Mouse (Mus musculus) testis, adult 2 months (tissue): Measurements from ENCODE around the gene Gm13871. TPM values are rescaled to one million over a fixed set of nuclear protein-coding genes. Genes with fewer than 3 reads are reported as not detected.
"Not testable (repeated sequence)": the region's sequence is repeated elsewhere in the genome, so short reads cannot be mapped to it uniquely, and the experiment has no call there.

Experiments
- H3K27ac ChIP-seq: fragments of 200-500 bp; 2 replicates; pipeline ENCODE4 v1.5.1; 2012; ENCODE audit warnings: low read depth, low read length; ENCODE audit not compliant: control insufficient read depth, insufficient read depth
- H3K27me3 ChIP-seq: fragments of 200-500 bp; 2 replicates; pipeline ENCODE4 v1.6.1; 2012; ENCODE audit warnings: mild to moderate bottlenecking, low read length, moderate library complexity; ENCODE audit not compliant: control insufficient read depth, insufficient read depth
- H3K36me3 ChIP-seq: fragments of 200-500 bp; 2 replicates; pipeline ENCODE4 v1.6.1; 2012; ENCODE audit warnings: mild to moderate bottlenecking, low read length; ENCODE audit not compliant: control insufficient read depth, insufficient read depth
- H3K4me1 ChIP-seq: fragments of 200-500 bp; 2 replicates; pipeline ENCODE4 v1.6.1; 2012; ENCODE audit warnings: low read length; ENCODE audit not compliant: control insufficient read depth, insufficient read depth
- H3K4me3 ChIP-seq: fragments of 200-500 bp; 2 replicates; pipeline ENCODE4 v1.5.1; 2012; ENCODE audit warnings: low read depth, mild to moderate bottlenecking, low read length, moderate library complexity, mixed read lengths; ENCODE audit not compliant: control insufficient read depth
- CTCF ChIP-seq: fragments of 200-500 bp; IDR thresholded peaks from 2 replicates; pipeline ENCODE4 v1.5.1; 2012; ENCODE audit warnings: low read depth, mild to moderate bottlenecking, inconsistent platforms, low read length, moderate library complexity; ENCODE audit not compliant: control insufficient read depth, insufficient read depth, insufficient replicate concordance
- POLR2A ChIP-seq: fragments of 200-500 bp; IDR thresholded peaks from 2 replicates; pipeline ENCODE4 v1.6.1; 2012; ENCODE audit warnings: low read depth, mild to moderate bottlenecking, inconsistent platforms, low read length, moderate library complexity; ENCODE audit not compliant: control insufficient read depth
- polyA plus RNA-seq: library from polyadenylated mRNA; depleted of rRNA; stranded (reverse); fragments of >200 nt; gene quantifications from 2 replicates; pipeline ENCODE4 v1.2.3, GENCODE M21; 2012; rRNA removed

Gene Gm13871
- polyA plus RNA-seq, result not detected in 2 replicates

- H3K27ac ChIP-seq, H3K4me3 ChIP-seq, H3K36me3 ChIP-seq, H3K27me3 ChIP-seq, H3K4me1 ChIP-seq: not testable (repeated sequence)
These were observed at the start of gene Gm13871 for GRCm38 (mm10) chr4:73905853-73906252. TSS of gene Gm13871 (minus strand) at chr4:73905953.

GRCm38 (mm10) chr4:73950375-73950896, 44.7 kb upstream of the Gm13871 start, which contains the start of gene 2310002L09Rik:
TSS of gene 2310002L09Rik (minus strand) at chr4:73950846.
- TF ChIP-seq POLR2A (no peak), CTCF (no peak)
- Histone ChIP-seq H3K27me3 (no peaks in the 10 kb centered on the region), H3K4me3 (no peak within 1 kb of the TSS), H3K4me1 (no peaks in the 10 kb centered on the region), H3K27ac (no peak within 1 kb of the TSS), H3K36me3 (no peaks in the 10 kb centered on the region)

GRCm38 (mm10) chr4:73920660-73921059, 14.9 kb upstream of the Gm13871 start, which contains the start of gene Gm11756:
TSS of gene Gm11756 (minus strand) at chr4:73920760.
- not testable (repeated sequence) for H3K27ac ChIP-seq, H3K27me3 ChIP-seq

GRCm38 (mm10) chr4:73891012-73891411, 14.7 kb downstream of the Gm13871 start, which contains the start of gene Gm11757:
TSS of gene Gm11757 (minus strand) at chr4:73891112.
- not testable (repeated sequence) for H3K4me1 ChIP-seq, H3K36me3 ChIP-seq, H3K27me3 ChIP-seq, H3K27ac ChIP-seq, H3K4me3 ChIP-seq

More at GRCm38 (mm10) chr4:73920660-73921059, 14.9 kb upstream of the Gm13871 start, which contains the start of gene Gm11756:
- H3K4me1 ChIP-seq, H3K36me3 ChIP-seq, H3K4me3 ChIP-seq: not testable (repeated sequence)

GRCm38 (mm10) chr4:73876166-73876565, 29.6 kb downstream of the Gm13871 start, which contains the start of gene Gm11758:
TSS of gene Gm11758 (minus strand) at chr4:73876266.
- not testable (repeated sequence) for H3K27me3 ChIP-seq, H3K4me1 ChIP-seq, H3K4me3 ChIP-seq, H3K36me3 ChIP-seq, H3K27ac ChIP-seq

Other genes starting within 250 kb of the Gm13871 start
- gene Gm11239, start 237.6 kb downstream of the Gm13871 start, polyA plus RNA-seq, result not detected in 2 replicates
- not detected in 2 replicates for gene Gm428, start 222.4 kb downstream of the Gm13871 start, polyA plus RNA-seq
- gene Rasef, start 115.0 kb downstream of the Gm13871 start, polyA plus RNA-seq, result 12.1 and 12.4 TPM in 2 replicates
- not detected in 2 replicates for gene Gm11758, start 29.7 kb downstream of the Gm13871 start, polyA plus RNA-seq
- gene Gm11757, start 14.8 kb downstream of the Gm13871 start, polyA plus RNA-seq, result not detected in 2 replicates
- gene Gm11756, start 14.8 kb upstream of the Gm13871 start, polyA plus RNA-seq, result not detected in 2 replicates
- gene 2310002L09Rik, start 44.9 kb upstream of the Gm13871 start, polyA plus RNA-seq, result not detected in 2 replicates
- gene Frmd3, start 107.5 kb upstream of the Gm13871 start, polyA plus RNA-seq, result 0.12 and 0.31 TPM in 2 replicates